20 mouse cellular contexts compared by ENCODE assay signal in the genomic region with DNA sequence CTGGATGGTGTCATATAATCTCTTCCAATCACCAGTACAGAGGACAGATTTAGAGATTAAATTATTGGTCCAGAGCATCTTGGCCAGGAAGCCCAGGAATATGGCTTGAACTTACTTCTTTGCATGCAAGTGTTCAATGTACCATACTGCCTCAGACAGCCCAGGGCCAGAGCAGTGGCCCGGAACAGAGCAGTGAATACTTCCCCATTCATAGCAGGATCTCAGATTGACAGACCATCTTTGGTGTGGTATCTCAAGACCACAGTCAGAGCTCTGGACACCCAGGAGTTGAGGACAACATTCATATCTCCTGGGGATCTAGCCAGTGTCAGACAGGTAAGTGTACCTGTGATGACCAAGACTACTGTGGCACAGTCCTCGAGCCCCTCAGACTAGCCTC.
DNase-seq lines count a peak whose midpoint lies in the region; ATAC-seq lines count a peak whose summit lies in the region.
"Had no signal": no experiment of that assay in that cellular context is flagged by ENCODE, and none has a peak within 500 bp of the region (broad histone marks: within the 10 kb centered on the region; RNA-seq: fewer than 3 reads in every experiment).

No protein-coding gene starts in this region.

- peak; percentile 49; the same call in 1 of the 2 replicates for ATAC-seq in neutrophil, adult 5-6 weeks (ENCODE audit: extremely low read depth, insufficient number of reproducible peaks, low FRiP score, poor library complexity, severe bottlenecking)
- ATAC-seq: activated CD4-positive, CD25-positive, alpha-beta regulatory T cell, adult 4 months; forebrain, embryonic 14.5 days; forebrain, embryonic 16.5 days; Patski had no signal

- peak; percentile 68 for DNase-seq in heart, adult 11 months
- no peak for DNase-seq in heart, adult 9 months (ENCODE audit: low spot score in 2 of 2)
- peak; percentile 31 to 42 for DNase-seq in B cell, adult 2 months
- DNase-seq in kidney, postnatal 25 days, result no peak
- no peak for DNase-seq in left cerebral cortex, adult 11 months (ENCODE audit: low spot score)
- DNase-seq: adrenal gland, adult 2 months; adrenal gland, postnatal 10 days; adrenal gland, postnatal 25 days; cerebellum, adult 11 months; cerebellum, adult 18-20 months; cerebellum, adult 8-10 months; cerebellum, adult 9-11 months; cerebellum, postnatal 14 days; cerebellum, postnatal 36 days; embryo, embryonic 11 days had no signal

Comparison
In these comparisons a context has a peak if more than half of its experiments do, and no peak if none do; other contexts are left out.
1. DNase-seq: peak in heart, adult 11 months (single experiment) and B cell, adult 2 months (2 of 2); none in heart, adult 9 months (0 of 2), kidney, postnatal 25 days (0 of 2) and left cerebral cortex, adult 11 months (single experiment).